Comparison of ENCODE assay signal across 18 mouse cellular contexts in genomic region chr2:58188903-58189302, GRCm38 (mm10). TPM values are rescaled to one million over a fixed set of nuclear protein-coding genes. Genes with fewer than 3 reads are reported as not detected.
DNase-seq lines count a peak whose midpoint lies in the region; ATAC-seq and TF ChIP-seq lines count a peak whose summit lies in the region.
"Had no signal": no experiment of that assay in that cellular context is flagged by ENCODE, and none has a peak within 500 bp of the region (broad histone marks: within the 10 kb centered on the region; RNA-seq: fewer than 3 reads in every experiment).

No protein-coding gene starts in this region.

- no peak for TF ChIP-seq POLR2A in lung, adult 2 months (IDR thresholded peaks at IDR 0.05; ENCODE audit: borderline replicate concordance, extremely low read depth, low read depth, low read length)

- no peaks in the 10 kb centered on the region for H3K4me1 ChIP-seq in heart, postnatal 0 days (ENCODE audit: control insufficient read depth, insufficient read depth)
- peaks cover 6% of the 10 kb centered on the region for H3K4me1 ChIP-seq in lung, adult 2 months (ENCODE audit: control insufficient read depth, insufficient read depth, low read length)
- H3K4me1 ChIP-seq: heart, embryonic 13.5 days; liver, embryonic 13.5 days; midbrain, embryonic 10.5 days had no signal

- DNase-seq in heart, postnatal 0 days (ENCODE audit: low spot score): no peak
- no peak for DNase-seq in heart, adult 9 months (ENCODE audit: low spot score in 2 of 2)
- DNase-seq in lung, postnatal 10 days: peak; percentile 14
- no peak for DNase-seq in lung, adult 2 months
- peak; percentile 64 for DNase-seq in splenic B cell, adult 2 months (ENCODE audit: low read depth, low spot score)
- DNase-seq in urinary bladder, adult 18-20 months (ENCODE audit: low spot score in 2 of 2): no peak
- DNase-seq in kidney, postnatal 36 days: no peak
- DNase-seq: cerebellum, adult 2 months; embryo, embryonic 11 days; gastrocnemius, postnatal 14 days; kidney, adult 9 months; liver, embryonic 13.5 days; right cerebral cortex, postnatal 14 days had no signal

- H3K27ac ChIP-seq in heart, postnatal 0 days (ENCODE audit: low read depth): no peak overlapping the region
- H3K27ac ChIP-seq: heart, embryonic 13.5 days; liver, embryonic 13.5 days; midbrain, embryonic 10.5 days had no signal

- H3K9ac ChIP-seq in heart, postnatal 0 days (replicated peaks; ENCODE audit: low read depth, low read length): no peak overlapping the region
- H3K9ac ChIP-seq: heart, embryonic 13.5 days; liver, embryonic 13.5 days had no signal

- ATAC-seq in heart, postnatal 0 days (ENCODE audit: insufficient read depth, low read depth): no peak
- ATAC-seq in common myeloid progenitor, adult 5-6 weeks (replicated peaks; ENCODE audit: low read depth, poor library complexity, severe bottlenecking): peak; percentile 73; the same call in 1 of the 2 replicates
- ATAC-seq: forebrain, embryonic 16.5 days had no signal

- H3K9me3 ChIP-seq in heart, postnatal 0 days (replicated peaks; ENCODE audit: control insufficient read depth, low read length): no peaks in the 10 kb centered on the region
- H3K9me3 ChIP-seq: heart, embryonic 13.5 days; liver, embryonic 13.5 days; midbrain, embryonic 10.5 days had no signal

- no peaks in the 10 kb centered on the region for H3K27me3 ChIP-seq in heart, postnatal 0 days (ENCODE audit: control insufficient read depth, insufficient read depth, low read length)
- H3K27me3 ChIP-seq in splenic B cell, adult 2 months (ENCODE audit: control insufficient read depth, insufficient read depth, low read length, poor library complexity, severe bottlenecking): no peaks in the 10 kb centered on the region
- H3K27me3 ChIP-seq: heart, embryonic 13.5 days; liver, embryonic 13.5 days had no signal

- TF ChIP-seq EP300 in heart, postnatal 0 days (IDR thresholded peaks at IDR 0.05; ENCODE audit: low read depth): no peak

- WGBS in heart, postnatal 0 days: 34% methylated on average over 1 of the region's 1 CpGs
- WGBS in lung, adult 2 months: 20% methylated on average over 1 of the region's 1 CpGs

- no peaks in the 10 kb centered on the region for H3K36me3 ChIP-seq in heart, postnatal 0 days (replicated peaks; ENCODE audit: control insufficient read depth, insufficient read depth, low read length)
- no peaks in the 10 kb centered on the region for H3K36me3 ChIP-seq in splenic B cell, adult 2 months (ENCODE audit: control insufficient read depth, insufficient read depth, low read length, poor library complexity, severe bottlenecking)
- H3K36me3 ChIP-seq: heart, embryonic 13.5 days; liver, embryonic 13.5 days; midbrain, embryonic 10.5 days had no signal

- H3K4me3 ChIP-seq in heart, postnatal 0 days (ENCODE audit: low read depth, low read length): no peak overlapping the region
- no peak overlapping the region for H3K4me3 ChIP-seq in lung, adult 2 months (replicated peaks; ENCODE audit: extremely low read depth, low read depth, low read length)
- H3K4me3 ChIP-seq: heart, embryonic 13.5 days; liver, embryonic 13.5 days; midbrain, embryonic 10.5 days had no signal

- no peak overlapping the region for H3K4me2 ChIP-seq in heart, postnatal 0 days (ENCODE audit: low read depth, low read length)
- H3K4me2 ChIP-seq: heart, embryonic 13.5 days; liver, embryonic 13.5 days had no signal

- TF ChIP-seq CTCF in heart, postnatal 0 days (IDR thresholded peaks at IDR 0.05; ENCODE audit: low read depth): peak; percentile 35
- TF ChIP-seq CTCF in lung, adult 2 months (IDR thresholded peaks at IDR 0.05; ENCODE audit: insufficient read depth, low read length): no peak

RNA-seq across cellular contexts. Expression of gene Cytip, which starts 6.4 kb away (rescaled TPM):
- 2.4 TPM in 1 of 2 replicates, not detected in the other for total RNA-seq in heart, postnatal 0 days (2014; rRNA removed; ENCODE audit: low replicate concordance)
- 0.27 and 0.49 TPM in 2 replicates for polyA plus RNA-seq in heart, postnatal 0 days (2015; fragmentation: Nextera tagmentation; extraction: Ambion mirVana)
- 65.8 and 71.2 TPM in 2 replicates for polyA plus RNA-seq in lung, adult 2 months (2012; rRNA removed)
- 23.5 and 45.5 TPM in 2 replicates for total RNA-seq in common myeloid progenitor, adult 5-6 weeks (2017)
- total RNA-seq: left cerebral cortex, postnatal 36 days had no signal

Comparison
In these comparisons a context has a peak if more than half of its experiments do, and no peak if none do; other contexts are left out.
1. DNase-seq: peak in lung, postnatal 10 days (single experiment) and splenic B cell, adult 2 months (single experiment); none in heart, postnatal 0 days (single experiment), heart, adult 9 months (0 of 2), lung, adult 2 months (single experiment), urinary bladder, adult 18-20 months (0 of 2) and kidney, postnatal 36 days (0 of 2).